Mouse (Mus musculus) forebrain, embryonic 14.5 days (tissue): Measurements from ENCODE around the gene Pld5. TPM values are rescaled to one million over a fixed set of nuclear protein-coding genes. Genes with fewer than 3 reads are reported as not detected.

Experiments used
- ATAC-seq: fragments of 200-750 bp; cut with Nextera tagmentation; 2 replicates; pipeline ENCODE4 v1.8.0; 2017; ENCODE audit warnings: mild to moderate bottlenecking, moderate library complexity
- DNase-seq: peaks from one replicate; pipeline ENCODE4 v3.0.0-alpha.2; 2015; ENCODE audit warnings: low spot score
- H3K27ac ChIP-seq: fragments of 300-500 bp; sonication (generic); 2 replicates; pipeline ENCODE4 v1.5.1; 2014; ENCODE audit warnings: low read depth, mild to moderate bottlenecking, control low read depth, low read length, moderate library complexity
- H3K27me3 ChIP-seq: fragments of 300-500 bp; sonication (generic); replicated peaks from 2 replicates; pipeline ENCODE4 v1.6.1; 2014; ENCODE audit warnings: low read length, control low read depth, mixed read lengths; ENCODE audit not compliant: control insufficient read depth, insufficient read depth
- H3K36me3 ChIP-seq: fragments of 300-500 bp; sonication (generic); 2 replicates; pipeline ENCODE4 v1.6.1; 2014; ENCODE audit warnings: low read length, control low read depth; ENCODE audit not compliant: control insufficient read depth, insufficient read depth
- H3K4me1 ChIP-seq: fragments of 300-500 bp; sonication (generic); 2 replicates; pipeline ENCODE4 v1.6.1; 2014; ENCODE audit warnings: antibody characterized with exemption, low read length, control low read depth; ENCODE audit not compliant: control insufficient read depth, insufficient read depth
- H3K4me2 ChIP-seq: fragments of 300-500 bp; sonication (generic); 2 replicates; pipeline ENCODE4 v1.6.1; 2014; ENCODE audit warnings: mild to moderate bottlenecking, control low read depth, low read length
- H3K4me3 ChIP-seq: fragments of 300-500 bp; sonication (generic); 2 replicates; pipeline ENCODE4 v1.5.1; 2014; ENCODE audit warnings: low read depth, low read length, control low read depth
- H3K9ac ChIP-seq: fragments of 300-500 bp; sonication (generic); 2 replicates; pipeline ENCODE4 v1.6.1; 2014; ENCODE audit warnings: mild to moderate bottlenecking, low read length, control low read depth, moderate library complexity
- H3K9me3 ChIP-seq: fragments of 300-500 bp; sonication (generic); replicated peaks from 2 replicates; pipeline ENCODE4 v1.6.1; 2016; ENCODE audit warnings: low read length, control low read depth, mixed read lengths; ENCODE audit not compliant: control insufficient read depth
- WGBS: fragments of 180-500 bp; shearing (Covaris S2); extraction: QIAGEN DNeasy Blood & Tissue Kit; methylation state at CpG from one replicate; pipeline ENCODE4 v1.1.7; 2014; 5-methylcytosine and 5-hydroxymethylcytosine counted together
- polyA plus RNA-seq: library from polyadenylated mRNA; unstranded; fragments of >200 nt; fragmentation: Nextera tagmentation; extraction: Ambion mirVana; gene quantifications from 2 replicates; pipeline ENCODE4 v1.2.1, GENCODE M21; 2014

The Pld5 gene
- 0.33 and 1.0 TPM in 2 replicates for polyA plus RNA-seq

DNA sequence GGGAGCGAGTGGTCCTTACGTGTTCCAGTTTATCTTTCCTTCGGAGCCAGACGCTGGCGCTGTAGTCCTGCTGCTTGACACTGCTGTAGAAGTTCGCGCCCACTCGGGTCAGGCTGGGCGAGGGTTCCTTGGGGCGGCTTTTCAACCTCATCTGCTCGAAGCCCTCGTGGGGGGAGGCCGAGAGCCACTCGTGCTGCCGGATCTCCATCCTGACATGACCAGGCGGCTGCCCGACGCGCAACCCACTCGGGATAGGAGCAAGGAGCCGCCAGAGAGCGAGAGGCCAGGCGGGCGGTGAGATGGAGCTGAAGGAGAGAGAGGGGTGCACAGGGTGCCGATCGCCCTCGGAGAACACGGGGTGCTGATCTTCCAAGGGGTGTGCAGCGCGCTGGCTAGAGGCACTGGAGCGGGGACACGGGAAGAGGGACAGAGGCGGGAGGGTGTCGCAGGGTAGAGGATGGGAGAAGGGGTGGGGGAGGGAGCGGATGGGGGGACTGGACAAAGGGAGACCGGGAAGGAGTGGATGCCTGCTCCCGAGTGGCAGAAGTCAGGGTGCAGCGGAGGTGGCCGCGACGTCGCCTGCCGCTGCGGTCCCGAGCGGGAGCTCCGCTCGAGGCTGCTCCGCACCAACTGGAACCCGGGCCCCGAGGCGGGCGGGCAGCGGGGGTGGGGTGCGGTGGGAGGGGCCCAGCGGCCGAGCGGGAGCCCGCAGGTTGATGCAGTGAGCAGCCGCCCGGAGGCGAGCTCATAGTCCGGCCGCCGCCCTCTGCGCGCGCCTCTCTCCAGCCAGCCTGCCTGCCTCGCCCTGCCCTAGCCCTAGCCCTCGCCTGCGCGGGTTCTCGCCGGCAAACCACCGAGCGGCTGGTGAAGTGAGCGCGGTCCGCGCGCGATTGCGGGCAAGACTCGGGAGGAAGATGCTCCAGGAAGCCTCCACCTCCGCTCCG, at the start of gene Pld5:
Gene Pld5, minus strand, starts transcription at position 646 of the 944 bp plus-strand sequence.
- Histone ChIP-seq H3K4me2 (peak within 1 kb of the TSS; percentile 96), H3K4me3 (peak within 1 kb of the TSS; percentile 59), H3K36me3 (no peaks in the 10 kb centered on the region), H3K9me3 (no peaks in the 10 kb centered on the region), H3K27ac (no peak within 1 kb of the TSS), H3K27me3 (peaks cover 20% of the 10 kb centered on the region; the same call in 1 of the 2 replicates), H3K9ac (peak within 1 kb of the TSS; percentile 70), H3K4me1 (no peaks in the 10 kb centered on the region)
- WGBS, result under 1% methylated on average over 79 of the region's 86 CpGs
- DNase-seq, result peak; percentile 46
- peak; percentile 93 for ATAC-seq

- ATAC-seq, result no peak
- 78% methylated on average over 2 of the region's 2 CpGs for WGBS
Observed at GRCm38 (mm10) chr1:176315063-176315462, 40.0 kb upstream of the Pld5 start.

DNA sequence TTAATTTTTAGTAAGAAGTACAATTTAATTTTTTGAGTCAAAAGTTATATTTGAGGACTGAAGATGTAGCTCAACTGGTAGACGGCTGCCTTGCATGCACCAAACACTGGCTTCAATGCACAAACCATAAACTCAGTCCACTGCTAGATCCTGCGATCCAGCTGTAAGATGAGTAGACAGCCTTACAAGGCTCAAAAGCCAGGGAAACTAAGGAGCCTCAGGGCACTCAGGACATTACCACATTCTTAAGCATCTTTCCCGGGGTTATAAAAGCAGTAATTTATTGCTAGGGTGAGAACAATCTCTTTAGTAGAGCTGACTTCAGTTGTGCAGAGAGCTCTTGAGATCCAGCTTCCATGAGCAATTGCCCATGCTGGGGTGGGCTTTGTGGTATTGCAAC, 35.1 kb upstream of the Pld5 start:
- Histone ChIP-seq H3K4me3 (no peak overlapping the region), H3K4me1 (no peaks in the 10 kb centered on the region), H3K27me3 (no peaks in the 10 kb centered on the region), H3K27ac (no peak overlapping the region), H3K9ac (no peak overlapping the region), H3K36me3 (no peaks in the 10 kb centered on the region), H3K4me2 (no peak overlapping the region), H3K9me3 (no peaks in the 10 kb centered on the region)
- DNase-seq (no peak), ATAC-seq (no peak)
- 80% methylated on average over 3 of the region's 3 CpGs for WGBS

More at GRCm38 (mm10) chr1:176315063-176315462, 40.0 kb upstream of the Pld5 start:
- H3K9me3 ChIP-seq, result no peaks in the 10 kb centered on the region
- H3K27me3 ChIP-seq, result no peaks in the 10 kb centered on the region
- no peaks in the 10 kb centered on the region for H3K36me3 ChIP-seq
- no peak overlapping the region for H3K4me3 ChIP-seq
- no peak overlapping the region for H3K9ac ChIP-seq
- H3K27ac ChIP-seq, result no peak overlapping the region
- DNase-seq, result no peak
- H3K4me2 ChIP-seq, result no peak overlapping the region
- H3K4me1 ChIP-seq, result no peaks in the 10 kb centered on the region

DNA sequence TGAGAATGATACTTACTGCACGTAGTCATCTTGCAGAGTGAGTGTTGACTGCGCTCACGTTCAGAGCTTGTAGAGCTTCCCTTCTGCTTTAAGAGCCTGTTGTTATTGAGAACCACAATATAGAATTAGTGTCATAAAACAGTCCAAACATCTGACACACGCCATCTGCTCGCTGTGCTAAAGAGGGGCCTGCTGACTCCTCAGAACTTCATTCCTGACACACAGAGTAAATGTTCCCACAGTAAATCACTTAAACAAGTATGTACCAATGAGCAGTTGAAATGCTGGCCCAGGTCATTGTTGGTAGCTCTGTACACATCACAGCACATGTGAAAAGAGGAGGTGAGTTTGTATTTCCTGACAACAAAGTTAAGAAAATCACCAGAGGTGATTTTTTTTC, 14.3 kb upstream of the Pld5 start:
- WGBS, result 86% methylated on average over 5 of the region's 5 CpGs
- no peaks in the 10 kb centered on the region for H3K36me3 ChIP-seq
- H3K27me3 ChIP-seq, result no peaks in the 10 kb centered on the region
- H3K4me1 ChIP-seq, result no peaks in the 10 kb centered on the region
- DNase-seq (no peak), ATAC-seq (no peak)
- no peaks in the 10 kb centered on the region for H3K9me3 ChIP-seq
- no peak overlapping the region for H3K27ac ChIP-seq
- H3K4me3 ChIP-seq, result no peak overlapping the region
- no peak overlapping the region for H3K4me2 ChIP-seq
- H3K9ac ChIP-seq, result no peak overlapping the region

DNA sequence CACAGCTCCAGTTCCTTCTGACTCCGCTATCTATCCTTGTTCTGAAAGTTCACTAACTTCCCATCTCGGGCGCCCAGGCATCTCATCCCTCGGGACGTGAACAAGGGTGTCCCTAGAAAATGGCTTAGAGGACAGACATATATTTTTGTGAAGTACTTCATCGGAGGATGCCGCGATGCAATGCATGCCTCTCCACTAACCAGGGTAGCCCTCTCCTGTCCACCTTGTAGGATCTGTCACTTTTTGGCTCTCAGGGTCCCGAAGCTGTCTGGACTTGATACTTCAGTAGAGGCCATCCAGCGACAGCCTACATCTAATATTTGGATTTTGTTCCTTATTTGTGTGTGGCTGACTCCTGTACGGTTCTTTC, 484 bp upstream of the Pld5 start:
- Histone ChIP-seq H3K4me2 (peak overlapping the region; percentile 96), H3K9me3 (no peaks in the 10 kb centered on the region), H3K27ac (no peak overlapping the region), H3K4me3 (peak overlapping the region; percentile 59), H3K27me3 (peaks cover 20% of the 10 kb centered on the region; the same call in 1 of the 2 replicates), H3K36me3 (no peaks in the 10 kb centered on the region), H3K9ac (peak overlapping the region; percentile 70), H3K4me1 (no peaks in the 10 kb centered on the region)
- no peak for DNase-seq
- peak; percentile 53; the same call in 1 of the 2 replicates for ATAC-seq
- 9% methylated on average over 11 of the region's 11 CpGs for WGBS

DNA sequence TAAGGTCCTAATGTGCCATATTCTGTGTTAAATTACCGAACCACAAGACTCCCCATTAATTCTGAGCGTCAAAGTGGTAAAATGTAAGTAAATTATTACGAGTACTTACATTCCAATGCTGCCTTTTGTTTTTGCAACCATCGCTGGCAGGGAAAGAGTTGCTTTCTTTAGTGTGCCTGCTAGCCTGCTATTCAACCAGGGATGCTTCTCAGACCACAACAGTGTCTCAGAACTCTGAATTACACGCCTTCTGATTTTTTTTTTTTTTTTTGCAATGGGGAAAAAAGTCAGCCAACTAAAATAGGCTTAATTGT, 26.4 kb downstream of the Pld5 start:
- Histone ChIP-seq H3K9ac (no peak overlapping the region), H3K27me3 (no peaks in the 10 kb centered on the region), H3K9me3 (no peaks in the 10 kb centered on the region), H3K27ac (no peak overlapping the region), H3K36me3 (no peaks in the 10 kb centered on the region), H3K4me2 (no peak overlapping the region), H3K4me3 (no peak overlapping the region), H3K4me1 (no peaks in the 10 kb centered on the region)
- 29% methylated on average over 5 of the region's 5 CpGs for WGBS
- ATAC-seq (no peak), DNase-seq (peak; percentile 16)

- Histone ChIP-seq H3K27ac (no peak overlapping the region), H3K4me3 (no peak overlapping the region), H3K9ac (no peak overlapping the region), H3K27me3 (no peaks in the 10 kb centered on the region), H3K4me1 (no peaks in the 10 kb centered on the region), H3K4me2 (no peak overlapping the region), H3K36me3 (no peaks in the 10 kb centered on the region), H3K9me3 (no peaks in the 10 kb centered on the region)
- DNase-seq (no peak), ATAC-seq (no peak)
- 68% methylated on average over 9 of the region's 9 CpGs for WGBS
Observed at GRCm38 (mm10) chr1:176247885-176248716, 27.0 kb downstream of the Pld5 start.

- no peaks in the 10 kb centered on the region for H3K36me3 ChIP-seq
- no peak overlapping the region for H3K27ac ChIP-seq
- DNase-seq (no peak), ATAC-seq (no peak)
- H3K4me3 ChIP-seq, result no peak overlapping the region
- no peak overlapping the region for H3K4me2 ChIP-seq
- H3K27me3 ChIP-seq, result no peaks in the 10 kb centered on the region
- 94% methylated on average over 2 of the region's 2 CpGs for WGBS
- no peaks in the 10 kb centered on the region for H3K9me3 ChIP-seq
- H3K4me1 ChIP-seq, result no peaks in the 10 kb centered on the region
- H3K9ac ChIP-seq, result no peak overlapping the region
Observed at GRCm38 (mm10) chr1:176239199-176239598, 35.9 kb downstream of the Pld5 start.
